Mouse (Mus musculus): ENCODE data around the gene Zfp386.

The Zfp386 gene

DNA sequence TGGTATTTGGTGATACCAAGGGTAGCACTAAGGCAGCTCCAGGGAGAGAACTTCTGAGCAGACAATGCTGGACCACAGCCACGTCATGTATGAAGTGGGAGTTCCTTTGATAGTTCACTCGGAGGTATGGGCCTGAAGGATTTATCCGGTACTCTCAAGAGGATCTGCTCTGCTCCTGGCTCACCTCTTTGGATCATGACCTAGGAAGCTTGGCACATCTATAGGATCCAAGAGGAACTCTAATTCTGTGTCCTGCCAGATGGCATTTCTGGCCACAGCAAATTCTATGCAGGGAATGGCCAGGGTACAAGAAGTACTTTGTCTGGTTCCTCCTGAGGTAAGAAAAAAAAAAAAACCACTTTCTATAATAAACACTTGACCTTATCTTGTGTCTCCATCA lies 42.3 kb downstream of the Zfp386 start:
- DNase-seq (ENCODE audit: extremely low spot score, low spot score): no peak

- no peak for DNase-seq (ENCODE audit: extremely low spot score, low spot score)
Observed at GRCm38 (mm10) chr12:116094765-116095555, 47.4 kb downstream of the Zfp386 start.

DNA sequence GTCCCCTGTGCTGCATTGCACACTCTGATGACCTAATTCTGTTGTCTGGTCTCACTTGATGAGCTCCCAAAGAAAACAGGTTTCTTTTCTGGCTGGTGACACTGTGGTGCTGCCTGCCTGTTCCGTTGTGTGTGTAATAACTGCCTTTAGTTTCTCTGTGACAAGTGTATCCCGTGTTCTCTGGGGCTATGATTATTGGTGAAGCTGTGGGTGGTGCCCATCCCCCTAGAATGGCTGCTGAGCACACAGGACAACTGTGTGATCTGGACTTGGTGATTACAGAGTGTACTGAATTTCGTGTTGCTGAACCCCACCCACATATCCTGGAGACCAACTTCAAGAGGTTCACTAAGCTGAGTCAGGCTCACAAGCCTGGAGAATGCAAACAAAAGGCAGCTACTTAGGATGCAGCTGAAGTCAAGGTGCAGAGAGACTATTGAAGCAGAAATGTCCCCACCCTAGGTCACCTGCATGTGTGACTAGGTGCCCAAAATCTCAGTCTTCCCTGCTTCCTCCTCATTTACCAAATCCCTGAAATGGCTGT lies 48.9 kb downstream of the Zfp386 start:
- no peak for DNase-seq (ENCODE audit: extremely low spot score, low spot score)

DNA sequence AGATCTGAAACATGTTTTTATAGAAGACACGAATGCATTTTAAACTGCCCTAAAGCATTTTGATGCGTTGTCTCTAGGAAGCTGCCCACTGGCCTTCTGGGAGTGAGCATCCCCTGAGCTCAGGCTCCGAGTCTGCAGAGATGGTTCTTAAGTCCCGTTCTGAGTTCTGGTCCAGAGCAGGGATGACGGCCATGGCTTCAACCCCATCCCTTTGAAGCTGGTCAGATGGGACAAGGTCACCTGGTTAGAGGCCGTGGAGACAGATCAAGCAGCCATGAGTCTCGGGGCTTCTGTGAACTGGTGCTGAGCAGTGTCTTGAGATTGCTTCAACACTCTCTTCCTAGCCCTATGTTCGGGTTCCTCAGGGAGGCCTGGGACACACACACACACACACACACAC lies 49.6 kb downstream of the Zfp386 start:
- DNase-seq (ENCODE audit: extremely low spot score, low spot score): no peak

- no peak for DNase-seq (ENCODE audit: extremely low spot score, low spot score)
Observed at GRCm38 (mm10) chr12:116101945-116102344, 54.4 kb downstream of the Zfp386 start.

- no peak for DNase-seq (ENCODE audit: extremely low spot score, low spot score)
Observed at GRCm38 (mm10) chr12:116109451-116110353, 62.2 kb downstream of the Zfp386 start.

DNA sequence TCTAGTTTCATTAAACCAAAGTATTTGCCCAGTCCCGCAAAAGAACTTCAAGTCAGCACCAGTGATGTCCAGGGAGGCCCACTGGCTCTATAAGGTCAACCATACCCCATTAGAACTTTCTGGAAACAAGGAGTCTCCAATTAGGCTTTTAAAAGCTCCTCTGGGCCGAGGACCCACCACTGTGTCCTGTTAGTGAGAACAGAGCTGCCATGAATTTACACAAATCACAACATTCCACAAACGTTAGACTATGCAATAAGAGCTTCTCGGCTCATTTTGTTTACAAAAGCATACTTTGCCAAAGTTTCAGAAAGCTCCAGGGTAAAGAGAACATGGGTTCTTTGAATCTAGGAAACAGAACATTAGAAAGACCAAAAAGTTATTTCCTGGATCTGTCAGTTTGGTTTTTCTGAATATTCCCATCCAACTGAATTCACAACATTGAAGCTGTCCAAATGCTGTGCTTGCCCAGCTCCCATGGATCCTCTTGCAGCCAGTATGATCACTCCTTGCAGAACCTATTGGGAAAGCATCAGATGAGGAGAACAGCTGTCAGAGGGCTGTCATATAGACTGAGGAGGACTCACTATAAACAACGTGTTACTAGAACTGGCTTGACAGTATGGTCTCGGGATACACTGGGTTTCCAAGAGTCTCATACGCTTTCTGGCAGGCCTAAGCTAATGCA lies 63.6 kb downstream of the Zfp386 start:
- DNase-seq (ENCODE audit: extremely low spot score, low spot score): no peak
